8 mouse cellular contexts compared by ENCODE assay signal in genomic region chr11:4160758-4161480, GRCm38 (mm10). TPM values are rescaled to one million over a fixed set of nuclear protein-coding genes. Genes with fewer than 3 reads are reported as not detected.
A peak's percentile ranks its signal among the peaks of the same experiment; 100 is the strongest.
DNase-seq lines count a peak whose midpoint lies in the region; ATAC-seq and TF ChIP-seq lines count a peak whose summit lies in the region.

No protein-coding gene starts in this region.

- peak overlapping the region; percentile 81 for H3K27ac ChIP-seq in lung, postnatal 0 days (ENCODE audit: low read length)
- peak overlapping the region; percentile 74 for H3K27ac ChIP-seq in embryonic facial prominence, embryonic 12.5 days
- H3K27ac ChIP-seq in limb, embryonic 10.5 days = peak overlapping the region; percentile 95
- H3K27ac ChIP-seq in olfactory bulb, adult 2 months (ENCODE audit: insufficient read depth, low read depth, low read length) = peak overlapping the region; percentile 96; the same call in 1 of the 2 replicates

- peaks cover 3% of the 10 kb centered on the region; the same call in 1 of the 2 replicates for H3K36me3 ChIP-seq in lung, postnatal 0 days (ENCODE audit: insufficient read depth, low read length)
- peaks cover 42% of the 10 kb centered on the region for H3K36me3 ChIP-seq in embryonic facial prominence, embryonic 12.5 days
- peaks cover 48% of the 10 kb centered on the region for H3K36me3 ChIP-seq in limb, embryonic 10.5 days

- TF ChIP-seq EP300 in lung, postnatal 0 days (IDR thresholded peaks at IDR 0.05) = no peak

- 4% methylated on average over 15 of the region's 15 CpGs for WGBS in lung, postnatal 0 days
- 8% methylated on average over 15 of the region's 15 CpGs for WGBS in embryonic facial prominence, embryonic 12.5 days
- 11% methylated on average over 15 of the region's 15 CpGs for WGBS in limb, embryonic 10.5 days
- WGBS in olfactory bulb, adult 2 months = 4% methylated on average over 15 of the region's 15 CpGs

- peak overlapping the region; percentile 55 for H3K9ac ChIP-seq in lung, postnatal 0 days (replicated peaks; ENCODE audit: low read depth)
- H3K9ac ChIP-seq in embryonic facial prominence, embryonic 12.5 days = peak overlapping the region; percentile 76

- TF ChIP-seq POLR2A in olfactory bulb, adult 2 months (IDR thresholded peaks at IDR 0.05; ENCODE audit: insufficient read depth, low read depth, low read length) = no peak

- peaks cover 11% of the 10 kb centered on the region; the same call in 1 of the 2 replicates for H3K4me1 ChIP-seq in lung, postnatal 0 days (ENCODE audit: insufficient read depth, low read depth, low read length)
- peaks cover 44% of the 10 kb centered on the region for H3K4me1 ChIP-seq in embryonic facial prominence, embryonic 12.5 days
- H3K4me1 ChIP-seq in limb, embryonic 10.5 days = peaks cover 39% of the 10 kb centered on the region
- peaks cover 10% of the 10 kb centered on the region; the same call in 1 of the 2 replicates for H3K4me1 ChIP-seq in olfactory bulb, adult 2 months (ENCODE audit: control insufficient read depth, insufficient read depth, low read length)

- H3K4me3 ChIP-seq in lung, postnatal 0 days (ENCODE audit: low read depth, low read length) = peak overlapping the region; percentile 59
- peak overlapping the region; percentile 78 for H3K4me3 ChIP-seq in embryonic facial prominence, embryonic 12.5 days
- H3K4me3 ChIP-seq in limb, embryonic 10.5 days = peak overlapping the region; percentile 85
- peak overlapping the region; percentile 82 for H3K4me3 ChIP-seq in olfactory bulb, adult 2 months (ENCODE audit: insufficient read depth, low read depth, low read length)

- no peaks in the 10 kb centered on the region for H3K9me3 ChIP-seq in lung, postnatal 0 days (ENCODE audit: low read length)
- no peaks in the 10 kb centered on the region for H3K9me3 ChIP-seq in embryonic facial prominence, embryonic 12.5 days
- no peaks in the 10 kb centered on the region for H3K9me3 ChIP-seq in limb, embryonic 10.5 days (replicated peaks)

- no peak for DNase-seq in lung, postnatal 0 days (ENCODE audit: low spot score)
- no peak for DNase-seq in lung, postnatal 25 days (ENCODE audit: low spot score)
- no peak for DNase-seq in limb, embryonic 10.5 days (ENCODE audit: low spot score)
- no peak for DNase-seq in gastrocnemius, postnatal 10 days
- no peak for DNase-seq in testis, postnatal 10 days (ENCODE audit: low spot score)
- DNase-seq in gastrocnemius, adult 18-20 months (ENCODE audit: low spot score) = no peak

- no peak for ATAC-seq in lung, postnatal 0 days
- no peak for ATAC-seq in embryonic facial prominence, embryonic 12.5 days (ENCODE audit: insufficient number of reproducible peaks, insufficient read depth, low FRiP score, low TSS enrichment)

- TF ChIP-seq CTCF in lung, postnatal 0 days (IDR thresholded peaks at IDR 0.05) = no peak
- no peak for TF ChIP-seq CTCF in olfactory bulb, adult 2 months (IDR thresholded peaks at IDR 0.05; ENCODE audit: insufficient read depth, low read depth, low read length)

- H3K4me2 ChIP-seq in lung, postnatal 0 days (replicated peaks; ENCODE audit: low read depth, low read length) = peak overlapping the region; percentile 81
- H3K4me2 ChIP-seq in embryonic facial prominence, embryonic 12.5 days (replicated peaks) = peak overlapping the region; percentile 96

- no peaks in the 10 kb centered on the region for H3K27me3 ChIP-seq in lung, postnatal 0 days (replicated peaks; ENCODE audit: insufficient read depth, low read length)
- H3K27me3 ChIP-seq in embryonic facial prominence, embryonic 12.5 days = no peaks in the 10 kb centered on the region
- H3K27me3 ChIP-seq in limb, embryonic 10.5 days (ENCODE audit: low read depth, poor library complexity, severe bottlenecking) = no peaks in the 10 kb centered on the region

RNA-seq across cellular contexts. Expression of gene Sf3a1, which starts 0.8 kb away (rescaled TPM):
- 12.6 and 13.4 TPM in 2 replicates for polyA plus RNA-seq in lung, postnatal 0 days (2015; fragmentation: Nextera tagmentation; extraction: Ambion mirVana)
- polyA plus RNA-seq in embryonic facial prominence, embryonic 12.5 days (2016; fragmentation: Nextera tagmentation; extraction: Ambion mirVana) = 70.0 and 73.9 TPM in 2 replicates
- polyA plus RNA-seq in limb, embryonic 10.5 days (2016; fragmentation: Nextera tagmentation; extraction: Ambion mirVana) = 101 and 105 TPM in 2 replicates
- 165 TPM in 1 of 2 replicates, not detected in the other for polyA plus RNA-seq in olfactory bulb, adult 2 months (2012; ENCODE audit: insufficient read depth, insufficient read length, low replicate concordance, missing spikeins)
- total RNA-seq in gastrocnemius, postnatal 10 days (2021) = 10 to 100 TPM; 28.1 to 32.6 TPM
- total RNA-seq in gastrocnemius, adult 18-20 months (2021) = 10 to 100 TPM; 15.0 to 18.6 TPM

RNA-seq across cellular contexts. Expression of gene Ccdc157, which starts 0.8 kb away (rescaled TPM):
- polyA plus RNA-seq in lung, postnatal 0 days (2015; fragmentation: Nextera tagmentation; extraction: Ambion mirVana) = 7.3 and 8.2 TPM in 2 replicates
- polyA plus RNA-seq in embryonic facial prominence, embryonic 12.5 days (2016; fragmentation: Nextera tagmentation; extraction: Ambion mirVana) = 9.3 and 10.7 TPM in 2 replicates
- 7.9 and 9.4 TPM in 2 replicates for polyA plus RNA-seq in limb, embryonic 10.5 days (2016; fragmentation: Nextera tagmentation; extraction: Ambion mirVana)
- not detected in 2 replicates for polyA plus RNA-seq in olfactory bulb, adult 2 months (2012; ENCODE audit: insufficient read depth, insufficient read length, low replicate concordance, missing spikeins)
- 1 to 10 TPM; 5.9 to 8.8 TPM for total RNA-seq in gastrocnemius, postnatal 10 days (2021)
- total RNA-seq in gastrocnemius, adult 18-20 months (2021) = 1 to 10 TPM; 1.8 to 1.9 TPM

RNA-seq across cellular contexts. Expression of gene Tbc1d10a, which starts 25.7 kb away (rescaled TPM):
- polyA plus RNA-seq in lung, postnatal 0 days (2015; fragmentation: Nextera tagmentation; extraction: Ambion mirVana) = 41.7 and 43.8 TPM in 2 replicates
- polyA plus RNA-seq in embryonic facial prominence, embryonic 12.5 days (2016; fragmentation: Nextera tagmentation; extraction: Ambion mirVana) = 34.7 and 39.2 TPM in 2 replicates
- 27.4 and 37.4 TPM in 2 replicates for polyA plus RNA-seq in limb, embryonic 10.5 days (2016; fragmentation: Nextera tagmentation; extraction: Ambion mirVana)
- polyA plus RNA-seq in olfactory bulb, adult 2 months (2012; ENCODE audit: insufficient read depth, insufficient read length, low replicate concordance, missing spikeins) = not detected in 2 replicates
- total RNA-seq in gastrocnemius, postnatal 10 days (2021) = 1 to 10 TPM; 6.1 to 8.2 TPM
- total RNA-seq in gastrocnemius, adult 18-20 months (2021) = 1 to 10 TPM; 3.5 to 3.8 TPM

RNA-seq across cellular contexts. Expression of gene Rnf215, which starts 25.9 kb away (rescaled TPM):
- polyA plus RNA-seq in lung, postnatal 0 days (2015; fragmentation: Nextera tagmentation; extraction: Ambion mirVana) = 57.8 and 59.0 TPM in 2 replicates
- polyA plus RNA-seq in embryonic facial prominence, embryonic 12.5 days (2016; fragmentation: Nextera tagmentation; extraction: Ambion mirVana) = 43.0 and 44.7 TPM in 2 replicates
- 16.3 and 23.3 TPM in 2 replicates for polyA plus RNA-seq in limb, embryonic 10.5 days (2016; fragmentation: Nextera tagmentation; extraction: Ambion mirVana)
- polyA plus RNA-seq in olfactory bulb, adult 2 months (2012; ENCODE audit: insufficient read depth, insufficient read length, low replicate concordance, missing spikeins) = not detected in 2 replicates
- 10 to 100 TPM in 1 of 2 experiments, 1 to 10 TPM in 1; 7.8 to 13.3 TPM for total RNA-seq in gastrocnemius, postnatal 10 days (2021)
- 1 to 10 TPM; 3.3 to 4.5 TPM for total RNA-seq in gastrocnemius, adult 18-20 months (2021)

RNA-seq across cellular contexts. Expression of gene Sec14l2, which starts 37.7 kb away (rescaled TPM):
- 6.5 and 7.6 TPM in 2 replicates for polyA plus RNA-seq in lung, postnatal 0 days (2015; fragmentation: Nextera tagmentation; extraction: Ambion mirVana)
- 2.0 and 2.4 TPM in 2 replicates for polyA plus RNA-seq in embryonic facial prominence, embryonic 12.5 days (2016; fragmentation: Nextera tagmentation; extraction: Ambion mirVana)
- 1.5 and 2.7 TPM in 2 replicates for polyA plus RNA-seq in limb, embryonic 10.5 days (2016; fragmentation: Nextera tagmentation; extraction: Ambion mirVana)
- not detected in 2 replicates for polyA plus RNA-seq in olfactory bulb, adult 2 months (2012; ENCODE audit: insufficient read depth, insufficient read length, low replicate concordance, missing spikeins)
- 1 to 10 TPM; 1.4 to 2.3 TPM for total RNA-seq in gastrocnemius, postnatal 10 days (2021)
- under 1 TPM; 0.09 to 0.33 TPM for total RNA-seq in gastrocnemius, adult 18-20 months (2021)

Comparison
In these comparisons a context has a peak if more than half of its experiments do, and no peak if none do; other contexts are left out.
1. RNA of gene Tbc1d10a, which starts 25.7 kb away (polyA plus RNA-seq): 41.7 to 43.8 TPM in lung, postnatal 0 days, 27.4 to 37.4 TPM in limb, embryonic 10.5 days and 34.7 to 39.2 TPM in embryonic facial prominence, embryonic 12.5 days; not detected in olfactory bulb, adult 2 months; every median in the first group is over 10 times any median in the second.
2. Peak in every context shown above with its lines, with median percentiles within 50 percentile points of each other: H3K27ac ChIP-seq and H3K4me3 ChIP-seq.